Mouse (Mus musculus) CD4-positive, CD25-positive, alpha-beta regulatory T cell, adult 2 months (primary cell): ENCODE data around the gene Zfp606.

Experiments
- DNase-seq: peaks from one replicate; pipeline ENCODE4 v3.0.0-alpha.2; 2012; ENCODE audit warnings: low read depth, low spot score

Gene Zfp606

GRCm38 (mm10) chr7:12478158-12479008 is at the start of gene Zfp606:
Gene Zfp606 (plus strand): TSS chr7:12478293.
- peak; percentile 85 for DNase-seq

GRCm38 (mm10) chr7:12479009-12479346 is 885 bp downstream of the Zfp606 start:
- DNase-seq = no peak

DNA sequence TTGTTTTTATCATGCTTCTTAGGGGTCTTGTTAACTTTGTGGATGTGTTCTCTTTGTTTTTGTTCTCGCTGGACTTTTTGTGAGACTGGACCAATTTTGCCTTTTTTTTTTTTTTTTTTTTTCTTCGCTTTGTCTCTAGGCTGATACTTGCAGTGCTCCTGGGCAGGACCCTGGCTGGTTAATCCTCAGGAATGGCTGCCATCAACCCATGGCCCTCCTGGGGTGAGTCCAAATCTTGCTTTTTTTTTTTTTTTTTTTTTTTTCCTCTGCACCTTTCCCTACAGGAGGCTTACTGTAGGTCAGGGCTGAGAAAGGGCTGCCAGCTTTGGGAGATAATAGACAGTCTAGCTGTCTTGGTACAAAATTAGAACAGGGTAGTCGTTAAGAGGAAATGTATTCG is 1.4 kb downstream of the Zfp606 start:
- DNase-seq = no peak

DNA sequence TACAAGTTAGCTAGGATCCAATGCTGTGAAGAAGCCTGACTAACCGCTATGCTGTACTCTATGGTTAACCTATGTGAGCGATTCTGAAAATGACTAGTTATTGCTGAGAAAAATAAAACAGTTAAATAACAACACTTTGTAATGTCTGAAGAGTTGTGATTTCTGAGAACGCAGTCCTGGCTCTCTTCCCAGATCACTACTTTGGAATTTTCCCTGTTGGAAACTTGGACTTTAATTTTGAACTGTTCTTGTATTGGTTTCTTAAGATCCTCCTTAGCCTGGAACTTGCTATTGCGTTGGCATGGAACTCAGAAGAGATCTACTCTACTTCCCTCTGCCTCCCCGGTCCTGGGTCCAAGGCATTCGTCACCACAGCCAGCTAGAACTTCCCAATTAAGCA is 5.7 kb downstream of the Zfp606 start:
- DNase-seq = no peak

DNA sequence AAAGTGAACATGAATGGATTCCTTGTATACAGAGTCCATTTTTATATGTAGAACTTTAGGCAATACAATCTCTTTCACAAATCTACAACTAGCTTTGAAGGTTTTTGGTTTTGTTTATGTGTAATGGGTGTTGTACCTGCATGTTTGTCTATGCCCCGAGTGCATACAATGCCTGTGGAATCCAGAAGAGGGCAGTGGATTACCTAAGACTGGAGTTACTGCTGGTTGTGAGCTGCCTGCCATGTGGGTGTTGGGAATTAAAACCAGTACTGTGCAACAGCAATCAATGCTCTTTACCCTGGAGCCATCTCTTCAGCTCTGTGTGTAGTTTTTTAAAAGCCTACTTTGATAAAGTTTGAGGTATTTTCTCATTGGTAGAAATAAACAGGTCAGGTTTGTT is 7.9 kb downstream of the Zfp606 start:
- DNase-seq = no peak

DNA sequence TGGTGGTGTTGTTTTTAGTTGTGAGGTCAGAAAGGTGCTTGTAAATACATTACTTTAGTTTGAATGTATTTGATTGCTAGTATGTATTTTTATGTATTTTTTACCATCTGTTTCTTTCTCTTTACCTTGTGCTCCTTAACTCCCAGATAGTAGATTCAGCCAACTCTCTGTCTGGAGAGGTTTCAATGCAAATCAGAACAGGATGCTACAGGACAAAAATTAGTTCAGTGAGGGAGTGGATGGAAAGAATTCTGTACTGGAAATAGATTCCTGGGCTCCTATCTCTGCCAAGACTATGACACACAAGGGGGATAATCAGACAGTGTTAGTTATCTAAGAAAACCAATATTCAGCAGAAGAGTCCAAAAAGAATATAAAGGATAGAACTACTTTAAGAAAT is 8.6 kb downstream of the Zfp606 start:
- no peak for DNase-seq

- DNase-seq = no peak
Measured at GRCm38 (mm10) chr7:12510913-12511312, 32.8 kb downstream of the Zfp606 start.

GRCm38 (mm10) chr7:12512217-12512616 is 34.1 kb downstream of the Zfp606 start, which contains the start of gene 2900092C05Rik:
Gene 2900092C05Rik (plus strand): TSS chr7:12512517.
- no peak for DNase-seq
